Comparison of ENCODE assay signal across 8 mouse cellular contexts in the genomic region with DNA sequence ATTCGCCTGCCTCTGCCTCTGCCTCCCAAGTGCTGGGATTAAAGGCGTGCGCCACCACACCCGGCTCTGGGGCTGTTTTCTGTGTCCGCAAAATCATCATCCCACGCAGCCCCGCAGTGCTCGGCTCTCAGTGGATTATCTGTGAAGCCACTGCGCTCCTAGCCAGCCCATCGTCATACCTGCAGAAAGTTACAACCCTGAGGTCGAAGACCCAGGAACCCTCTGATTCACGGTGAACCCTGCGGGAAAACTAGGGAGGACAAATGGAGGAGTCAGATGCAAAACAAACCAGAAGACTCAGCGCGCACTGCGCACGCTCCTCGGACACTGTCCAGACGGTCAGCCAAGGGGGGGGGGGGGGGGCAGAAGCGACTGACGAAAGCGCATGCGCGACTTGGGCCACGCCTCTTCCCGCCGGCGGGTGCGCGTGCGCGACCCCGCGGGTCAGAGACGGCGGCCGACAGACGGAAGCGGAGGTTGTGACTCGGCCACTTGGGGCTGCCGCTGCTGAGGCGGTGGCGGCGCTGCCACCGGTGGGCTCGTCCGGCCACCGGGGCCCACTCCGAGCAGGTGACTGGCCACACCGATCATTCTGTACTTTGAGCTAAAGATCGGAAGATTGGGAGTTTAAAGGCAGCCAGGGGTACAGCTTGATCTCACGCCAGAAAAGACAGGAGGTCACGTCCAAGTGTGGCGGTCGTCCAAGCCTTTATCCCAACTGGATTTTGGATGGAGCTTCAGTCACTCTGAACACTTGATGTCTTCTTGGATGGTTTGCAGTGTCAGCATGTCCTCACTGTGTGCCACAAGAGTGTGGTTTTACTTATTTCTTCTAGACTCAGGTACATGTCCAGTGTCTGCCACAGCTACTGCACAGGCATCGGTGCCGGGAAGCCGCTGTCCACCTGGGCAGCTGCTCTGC. TPM values are rescaled to one million over a fixed set of nuclear protein-coding genes. Genes with fewer than 3 reads are reported as not detected.
A peak's percentile ranks its signal among the peaks of the same experiment; 100 is the strongest.
DNase-seq lines count a peak whose midpoint lies in the region; ATAC-seq lines count a peak whose summit lies in the region.

A gene (minus strand): TSS at position 347 of the 922 bp plus-strand sequence.

- no peaks in the 10 kb centered on the region for H3K36me3 ChIP-seq in hindbrain, embryonic 12.5 days

- ATAC-seq in hindbrain, embryonic 12.5 days (ENCODE audit: low FRiP score): peak; percentile 89

- peak within 1 kb of the TSS; percentile 82 for H3K27ac ChIP-seq in hindbrain, embryonic 12.5 days

- DNase-seq in R1 (ENCODE audit: low read depth, low spot score): peak; percentile 83
- peak; percentile 92 for DNase-seq in cerebellum, postnatal 14 days
- peak; percentile 49 to 63 for DNase-seq in frontal cortex, postnatal 14 days (ENCODE audit: low spot score in 2 of 2)
- peak; percentile 71 to 81 for DNase-seq in layer of hippocampus, postnatal 10 days (ENCODE audit: low spot score in 2 of 2)
- peak; percentile 90 for DNase-seq in lung, postnatal 10 days
- DNase-seq in ovary, postnatal 36 days (ENCODE audit: low spot score): peak; percentile 85
- peak; percentile 81 for DNase-seq in thymus, postnatal 14 days

- peak within 1 kb of the TSS; percentile 82 for H3K9ac ChIP-seq in hindbrain, embryonic 12.5 days

- peaks cover 7% of the 10 kb centered on the region; the same call in 1 of the 2 replicates for H3K4me1 ChIP-seq in hindbrain, embryonic 12.5 days

- H3K27me3 ChIP-seq in hindbrain, embryonic 12.5 days: no peaks in the 10 kb centered on the region

- H3K4me3 ChIP-seq in hindbrain, embryonic 12.5 days: peak within 1 kb of the TSS; percentile 66

- H3K4me2 ChIP-seq in hindbrain, embryonic 12.5 days (replicated peaks): peak within 1 kb of the TSS; percentile 76

- 1% methylated on average over 51 of the region's 58 CpGs for WGBS in hindbrain, embryonic 12.5 days

- H3K9me3 ChIP-seq in hindbrain, embryonic 12.5 days (replicated peaks): no peaks in the 10 kb centered on the region

RNA-seq across cellular contexts. Expression of the gene that starts here (rescaled TPM):
- 2.2 and 2.5 TPM in 2 replicates for polyA plus RNA-seq in hindbrain, embryonic 12.5 days (2016; fragmentation: Nextera tagmentation; extraction: Ambion mirVana)
- 1 to 10 TPM; 4.4 to 5.4 TPM for total RNA-seq in layer of hippocampus, postnatal 10 days (2021)

Comparison
In these comparisons a context has a peak if more than half of its experiments do, and no peak if none do; other contexts are left out.
1. Peak in every context shown above with its lines: DNase-seq, ATAC-seq, H3K4me3 ChIP-seq and H3K27ac ChIP-seq.